Mouse (Mus musculus) olfactory bulb, adult 2 months (tissue): ENCODE results near the gene Gm45261.

Experiments
- CTCF ChIP-seq: fragments of 200-500 bp; IDR thresholded peaks from 2 replicates; pipeline ENCODE4 v1.5.1; 2012; ENCODE audit warnings: low read depth, mild to moderate bottlenecking, low read length, moderate library complexity; ENCODE audit not compliant: insufficient read depth
- POLR2A ChIP-seq: fragments of 200-500 bp; IDR thresholded peaks from 2 replicates; pipeline ENCODE4 v1.6.1; 2012; ENCODE audit warnings: mild to moderate bottlenecking, low read depth, low read length, moderate library complexity; ENCODE audit not compliant: insufficient read depth

DNA sequence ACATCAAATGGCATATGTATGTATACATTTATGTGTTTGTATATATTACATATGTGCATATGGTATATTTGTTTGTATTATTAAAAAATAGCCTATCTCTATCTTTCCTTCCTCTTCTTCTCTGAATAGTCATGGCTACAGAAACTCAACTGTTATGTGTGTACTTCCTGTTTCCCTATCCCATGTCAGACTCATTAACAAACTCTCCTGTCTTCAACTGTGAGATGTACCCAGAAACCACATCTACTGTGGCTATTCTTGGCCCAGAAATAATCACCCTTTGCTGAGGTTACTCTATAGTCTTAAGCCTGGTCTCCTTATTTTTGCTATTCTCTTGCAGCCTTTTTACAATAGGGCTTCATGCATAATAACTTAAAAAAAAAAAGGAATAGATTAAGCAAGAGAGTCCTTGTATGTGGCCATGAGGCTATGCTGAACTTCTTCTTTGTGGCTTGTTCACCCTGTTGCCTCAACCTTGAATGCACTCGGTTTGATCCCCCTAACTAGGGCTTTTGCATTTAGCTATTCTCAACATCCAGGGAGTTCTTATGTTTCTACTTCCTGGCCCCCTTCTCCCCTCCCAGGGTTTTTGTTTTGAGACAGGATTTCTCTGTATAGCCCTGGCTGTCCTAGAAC, 9.2 kb downstream of the Gm45261 start:
- no peak for TF ChIP-seq CTCF
- no peak for TF ChIP-seq POLR2A
